Mouse (Mus musculus) layer of hippocampus, adult 9-11 months (tissue): ENCODE results near the gene Armh4.
"Not testable (repeated sequence)": the region's sequence is repeated elsewhere in the genome, so short reads cannot be mapped to it uniquely, and the experiment has no call there.

Source experiments
- DNase-seq: peaks from one replicate; pipeline ENCODE4 v3.0.0; 2022

The Armh4 gene

DNA sequence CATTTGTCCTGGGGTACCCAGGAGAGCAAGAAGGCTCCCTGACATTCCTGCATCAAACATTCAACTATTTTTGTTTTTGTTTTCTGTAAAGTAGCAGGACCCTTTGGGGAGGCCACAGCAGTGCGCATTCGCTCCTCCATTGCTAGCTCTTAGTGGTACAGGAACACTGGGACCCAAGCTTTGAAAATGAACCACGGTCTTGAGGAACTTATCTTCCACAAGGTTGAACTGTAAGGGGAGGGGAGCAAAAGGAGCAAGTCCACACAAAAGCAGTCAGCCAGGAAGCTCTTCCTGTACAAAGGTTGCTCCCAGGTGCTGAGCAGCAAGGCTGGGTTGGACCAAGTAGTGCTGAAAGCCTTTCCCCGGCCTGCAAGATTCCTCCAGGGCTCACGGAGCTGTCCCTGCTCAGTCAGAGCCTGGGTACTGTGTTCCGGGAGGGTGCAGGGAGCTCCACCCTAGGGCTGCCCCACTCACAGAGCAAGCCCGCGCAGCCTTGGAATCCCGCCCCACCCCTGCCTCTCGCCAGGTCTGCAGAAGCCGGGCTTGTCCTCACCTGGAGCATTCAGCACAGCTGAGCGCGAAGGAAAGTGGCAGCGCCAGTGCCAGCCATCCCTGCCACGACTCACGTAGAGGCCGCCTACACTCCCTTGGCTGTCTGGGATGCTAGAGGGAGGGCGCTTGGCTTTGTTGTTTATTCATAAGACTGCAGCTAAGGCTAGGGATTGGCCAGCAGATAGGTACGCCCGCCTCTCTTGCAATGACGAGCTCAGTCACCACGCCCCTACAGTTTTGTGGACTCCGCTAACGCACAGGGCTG, at the start of gene Armh4:
Armh4 (minus strand) TSS at position 669 of the 817 bp plus-strand sequence.
- peak; percentile 87 for DNase-seq

DNA sequence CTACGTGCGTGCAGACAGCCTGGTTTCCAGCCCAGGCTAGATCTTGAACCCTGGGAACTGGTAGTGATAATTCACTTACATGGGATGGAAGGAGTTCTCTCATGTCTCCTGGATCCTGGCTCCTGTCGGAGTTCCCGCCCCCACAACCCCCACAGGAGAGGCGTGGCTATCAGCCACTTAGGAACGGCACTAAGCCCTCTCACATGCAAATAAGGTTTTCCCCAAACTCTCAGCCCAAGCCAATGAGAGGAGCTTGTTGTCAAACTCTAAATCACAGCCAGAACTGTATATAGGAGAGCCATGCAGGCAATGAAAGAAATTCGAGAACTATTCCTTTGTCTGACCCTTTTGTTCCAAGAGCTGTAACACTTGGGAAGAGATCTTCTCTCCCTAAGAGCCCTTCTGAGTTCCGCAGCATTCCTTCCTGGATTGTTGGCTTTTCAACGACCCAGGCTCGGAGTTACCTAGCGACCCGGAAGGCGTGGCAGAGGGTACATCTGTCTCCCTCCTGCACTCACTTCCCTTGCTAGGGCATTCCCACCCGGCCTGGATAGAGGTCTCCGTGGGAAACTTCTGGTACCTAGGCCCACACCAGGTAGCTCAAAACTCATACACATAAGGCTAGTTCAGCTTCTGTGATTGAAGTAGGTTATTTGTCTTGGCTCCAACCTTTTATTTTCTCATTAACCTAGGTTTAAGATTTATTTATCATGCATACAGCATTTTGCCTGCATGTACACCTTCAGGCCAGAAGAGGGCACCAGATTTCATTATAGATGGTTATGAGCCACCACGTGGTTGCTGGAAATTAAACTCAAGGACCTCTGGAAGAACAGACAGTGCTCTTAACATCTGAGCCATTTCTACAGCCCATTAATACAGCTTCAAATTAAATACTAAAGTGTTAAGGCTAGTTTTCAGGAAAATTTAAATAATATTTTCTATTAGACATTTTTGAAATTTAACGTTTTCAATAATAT, 46.3 kb upstream of the Armh4 start:
- no peak for DNase-seq

DNA sequence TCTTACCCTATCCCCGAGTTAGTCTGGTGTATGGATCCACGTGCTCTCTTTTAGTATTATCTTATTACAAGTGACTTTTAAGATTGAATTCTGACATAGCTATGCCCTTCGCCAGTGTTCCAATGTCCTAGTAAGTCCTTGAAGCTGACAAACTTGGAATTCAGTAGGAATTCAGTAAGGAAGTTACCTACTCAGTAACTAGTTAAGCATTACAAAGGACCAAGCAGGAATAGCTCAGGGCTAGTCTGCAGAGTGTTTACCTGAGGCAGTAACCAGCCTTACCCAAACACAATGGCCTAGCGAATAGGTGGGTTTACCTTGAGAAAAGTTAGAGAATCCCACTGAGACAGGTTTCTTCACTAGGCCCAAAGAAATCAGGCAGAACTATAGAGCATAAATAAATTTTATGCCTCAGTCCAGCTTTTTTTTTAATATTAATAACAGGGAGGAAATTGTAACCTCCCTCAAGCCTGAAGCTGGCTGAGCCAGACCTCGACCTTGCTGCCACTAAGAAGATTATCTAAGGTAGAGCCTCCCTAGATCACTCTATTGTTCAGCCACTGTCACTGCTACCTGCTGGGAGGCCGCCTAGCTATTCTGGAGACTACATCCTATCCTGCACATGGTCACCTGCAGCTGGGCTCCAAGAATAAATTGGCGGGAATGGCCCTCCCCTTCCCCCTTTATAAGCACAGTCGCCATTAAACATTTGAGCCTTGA, 36.7 kb upstream of the Armh4 start:
- not testable (repeated sequence) for DNase-seq

DNA sequence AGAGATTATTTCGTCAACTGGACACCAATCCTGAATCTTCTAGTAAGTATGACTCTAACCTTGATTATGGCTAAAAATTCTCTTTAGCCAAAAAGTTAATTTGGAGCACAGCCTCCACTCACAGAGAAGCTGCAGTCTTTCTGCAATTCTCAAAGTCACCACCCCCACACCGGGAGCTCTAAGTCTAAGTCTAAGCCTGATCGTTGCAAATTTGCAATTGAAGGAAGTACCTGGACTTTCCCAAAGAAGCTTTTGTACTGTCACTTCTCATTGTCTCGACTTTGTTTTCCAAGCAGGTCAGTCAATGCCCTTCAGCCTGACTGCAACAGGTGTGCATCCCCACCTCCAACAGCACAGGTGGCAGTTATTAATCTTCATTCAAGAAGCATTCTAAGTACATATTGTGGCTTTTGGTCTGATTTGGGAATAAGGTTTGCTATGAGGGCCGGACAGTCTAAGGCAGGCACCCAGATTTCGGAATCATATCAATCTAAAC, 35.6 kb upstream of the Armh4 start:
- not testable (repeated sequence) for DNase-seq

DNA sequence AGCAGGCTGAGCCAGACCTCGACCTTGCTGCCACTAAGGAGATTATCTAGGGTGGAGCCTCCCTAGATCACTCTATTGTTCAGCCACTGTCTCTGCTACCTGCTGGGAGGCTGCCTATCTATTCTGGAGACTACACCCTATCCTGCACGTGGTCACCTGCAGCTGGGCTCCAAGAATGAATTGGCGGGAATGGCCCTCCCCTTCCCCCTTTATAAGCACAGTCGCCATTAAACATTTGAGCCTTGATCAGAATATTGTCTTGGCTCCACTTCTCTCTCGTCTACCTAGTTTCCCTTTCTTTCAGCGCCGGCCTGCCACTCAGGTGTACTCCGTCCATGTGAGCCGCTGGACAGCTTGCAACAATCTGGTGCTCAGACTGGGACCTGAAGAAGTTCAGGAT, 29.8 kb upstream of the Armh4 start:
- not testable (repeated sequence) for DNase-seq

DNA sequence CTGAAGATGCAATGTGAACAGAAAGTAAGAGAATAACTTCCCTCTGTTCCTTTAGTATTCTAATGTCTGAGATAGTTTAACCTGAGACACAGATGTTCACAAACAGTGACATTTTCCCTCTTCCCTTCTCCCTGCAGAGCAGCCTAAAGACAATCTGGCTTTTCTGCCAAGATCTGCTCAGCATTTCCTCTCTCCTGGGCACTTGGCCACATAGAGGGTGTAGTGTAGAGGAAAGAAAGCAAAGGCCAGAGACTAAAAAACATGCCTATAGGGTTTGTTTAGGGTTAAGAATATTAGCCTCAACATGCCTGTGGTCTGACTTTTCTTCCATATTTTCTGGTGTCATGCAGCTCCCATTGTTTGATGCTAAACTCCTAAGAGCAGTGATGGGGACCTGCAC, 21.9 kb upstream of the Armh4 start:
- DNase-seq, result not testable (repeated sequence)

DNA sequence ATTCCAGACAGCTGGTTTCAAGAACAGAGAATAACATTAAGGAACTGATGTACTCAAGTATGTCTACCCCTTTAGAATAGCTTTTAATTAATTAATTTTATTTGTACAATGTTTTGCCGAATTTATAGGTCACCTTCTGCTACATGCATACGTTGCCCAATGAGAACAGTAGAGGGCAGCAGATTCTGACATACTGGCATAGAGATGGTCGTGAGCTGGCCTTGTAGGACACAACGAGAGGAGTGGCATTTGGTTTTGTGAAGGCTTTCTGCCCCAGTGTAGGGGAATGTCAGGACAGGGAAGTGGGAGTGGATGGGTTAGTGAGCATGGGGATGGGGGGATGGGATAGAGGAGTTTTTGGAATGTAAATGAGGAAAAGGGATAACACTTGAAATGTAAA, 18.3 kb upstream of the Armh4 start:
- DNase-seq, result peak; percentile 15

DNA sequence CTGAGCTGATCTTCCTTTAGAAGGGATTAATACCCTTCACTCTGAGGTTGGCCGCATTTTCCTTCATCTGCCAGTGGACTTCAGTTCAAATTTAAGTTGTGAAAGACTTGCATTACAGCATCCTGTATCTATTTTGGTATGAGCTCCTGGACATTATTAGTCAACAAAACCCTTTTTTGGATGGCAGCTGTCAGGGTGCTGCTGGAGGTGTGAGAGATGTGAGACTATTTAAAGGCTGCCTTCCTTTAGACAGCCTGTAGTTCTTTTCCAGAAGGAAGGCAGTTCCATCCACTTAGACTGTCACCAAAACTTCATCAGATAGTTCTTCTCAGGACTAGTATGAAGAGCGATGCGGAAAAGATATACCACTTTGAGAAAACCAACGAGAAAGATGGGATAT, 10.8 kb upstream of the Armh4 start:
- no peak for DNase-seq

DNA sequence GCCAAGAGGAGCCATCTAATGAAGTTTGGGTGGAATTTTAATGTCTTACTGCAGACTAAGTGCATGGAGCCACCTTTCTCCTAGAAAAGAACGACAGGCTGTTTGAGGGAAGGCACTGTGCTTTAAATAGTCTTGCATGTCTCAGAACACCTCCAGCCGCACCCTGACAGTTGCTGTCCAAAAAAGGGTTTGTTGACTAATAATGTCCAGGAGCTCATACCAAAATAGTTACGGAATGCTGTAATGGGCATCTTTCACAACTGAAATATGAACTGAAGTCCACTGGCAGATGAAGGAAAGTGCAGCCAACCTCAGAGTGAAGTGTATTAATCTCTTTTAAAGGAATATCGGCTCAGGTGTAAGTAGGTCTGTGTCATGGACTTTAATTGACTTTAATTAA, 7.4 kb upstream of the Armh4 start:
- no peak for DNase-seq

DNA sequence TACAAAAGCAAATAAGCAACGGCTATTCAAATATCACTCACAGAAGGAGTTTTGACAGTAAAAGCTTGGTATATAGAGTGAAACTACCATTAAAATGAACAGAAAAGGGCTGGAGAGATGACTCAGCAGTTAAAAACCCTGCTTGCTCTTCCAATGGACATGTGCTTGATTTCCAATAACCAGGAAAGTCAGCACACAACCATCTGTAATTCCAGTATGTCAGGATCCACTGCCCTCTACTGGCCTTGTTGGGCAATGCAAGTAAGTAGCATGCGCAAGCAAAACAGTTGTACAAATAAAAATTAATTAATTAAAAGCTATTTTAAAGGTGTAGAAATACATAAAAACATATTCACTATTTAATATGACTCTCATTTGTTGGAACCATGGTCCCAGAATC, 2.6 kb upstream of the Armh4 start:
- DNase-seq, result peak; percentile 50

DNA sequence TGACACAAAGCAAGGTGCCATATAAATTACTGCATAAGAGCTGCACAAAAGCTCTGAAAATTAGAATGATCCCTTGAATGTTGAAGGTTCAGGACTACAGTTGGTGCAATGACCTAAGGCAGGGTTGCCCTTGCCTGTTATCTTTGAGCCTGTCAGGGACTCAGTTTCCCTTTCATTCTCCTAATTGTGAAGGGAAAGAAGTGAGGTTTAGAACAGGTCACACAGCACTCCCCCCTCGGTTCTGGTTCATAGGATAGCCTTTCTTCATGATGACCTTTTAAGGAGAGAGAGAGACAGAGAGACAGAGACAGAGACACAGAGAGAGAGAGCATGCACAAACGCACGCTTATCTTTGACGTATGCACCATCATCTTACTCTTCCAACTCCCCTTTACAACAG, 683 bp upstream of the Armh4 start:
- no peak for DNase-seq

DNA sequence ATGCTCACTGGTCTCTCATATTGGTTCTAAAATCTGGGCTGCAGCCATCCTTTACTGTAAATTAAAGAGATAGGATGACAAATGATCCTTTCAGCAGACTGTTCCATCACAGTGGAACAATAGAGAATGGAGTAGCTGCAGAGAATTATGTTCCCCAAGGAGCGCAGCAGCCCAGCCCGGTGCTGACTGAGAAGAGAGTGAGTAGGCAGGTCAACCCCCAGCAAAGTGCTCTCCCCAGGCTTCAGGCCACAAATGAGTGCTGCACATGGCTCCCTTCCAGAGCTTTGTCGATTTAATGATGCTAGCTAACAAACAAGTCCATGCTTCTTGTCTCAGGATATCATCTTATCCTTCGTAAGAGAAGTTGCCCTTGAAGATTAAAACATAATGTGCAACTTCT, 2.8 kb downstream of the Armh4 start:
- DNase-seq, result no peak

DNA sequence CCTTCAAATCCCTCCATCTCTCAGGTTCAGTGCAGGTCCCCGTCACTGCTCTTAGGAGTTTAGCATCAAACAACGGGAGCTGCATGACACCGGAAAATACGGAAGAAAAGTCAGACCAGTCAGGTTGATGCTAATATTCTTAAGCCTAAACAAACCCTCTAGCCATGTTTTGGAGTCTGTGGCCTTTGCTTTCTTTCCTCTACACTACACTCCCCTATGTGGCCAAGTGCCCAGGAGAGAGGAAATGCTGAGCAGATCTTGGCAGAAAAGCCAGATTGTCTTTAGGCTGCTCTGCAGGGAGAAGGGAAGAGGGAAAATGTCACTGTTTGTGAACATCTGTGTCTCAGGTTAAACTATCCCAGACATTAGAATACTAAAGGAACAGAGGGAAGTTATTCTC, 5.6 kb downstream of the Armh4 start:
- DNase-seq, result not testable (repeated sequence)

DNA sequence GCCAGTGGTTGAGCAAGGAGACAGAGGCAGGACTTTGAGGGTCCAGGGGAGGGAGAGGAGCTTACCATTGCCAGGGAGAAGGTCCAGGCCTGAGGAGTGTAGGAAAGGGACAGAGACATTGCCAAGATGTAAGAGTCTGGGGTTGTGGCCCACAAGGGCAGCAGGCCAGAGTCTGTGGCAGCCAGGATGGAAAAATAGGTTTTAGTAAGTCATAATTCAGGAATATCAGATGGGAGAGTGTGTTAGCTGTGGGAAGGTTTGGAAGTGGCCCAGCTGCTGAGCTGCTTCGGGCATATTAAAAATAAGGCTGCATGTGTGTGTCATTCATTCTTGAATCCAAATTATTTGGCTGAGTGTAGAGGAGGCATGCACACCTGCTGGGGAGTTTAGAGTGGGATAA, 11.4 kb downstream of the Armh4 start:
- DNase-seq, result no peak

DNA sequence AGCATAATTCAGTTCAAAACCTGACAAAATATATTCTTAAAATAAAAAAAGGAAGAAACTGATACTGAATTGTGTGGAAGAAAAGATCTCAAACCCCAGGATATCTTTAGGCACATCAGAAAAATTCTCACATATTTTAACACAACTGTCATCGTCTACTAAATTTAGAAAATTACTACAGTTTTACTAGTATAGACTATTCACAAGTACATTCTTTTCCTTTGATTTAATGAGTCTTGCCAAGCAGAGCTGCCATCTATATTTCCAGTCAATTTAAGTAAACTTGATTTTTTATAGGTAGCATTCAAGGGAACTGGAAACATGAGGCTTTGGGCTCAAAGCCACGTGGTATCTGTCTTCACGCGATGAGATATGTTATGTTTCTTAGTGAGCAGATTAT, 16.6 kb downstream of the Armh4 start:
- DNase-seq, result no peak

DNA sequence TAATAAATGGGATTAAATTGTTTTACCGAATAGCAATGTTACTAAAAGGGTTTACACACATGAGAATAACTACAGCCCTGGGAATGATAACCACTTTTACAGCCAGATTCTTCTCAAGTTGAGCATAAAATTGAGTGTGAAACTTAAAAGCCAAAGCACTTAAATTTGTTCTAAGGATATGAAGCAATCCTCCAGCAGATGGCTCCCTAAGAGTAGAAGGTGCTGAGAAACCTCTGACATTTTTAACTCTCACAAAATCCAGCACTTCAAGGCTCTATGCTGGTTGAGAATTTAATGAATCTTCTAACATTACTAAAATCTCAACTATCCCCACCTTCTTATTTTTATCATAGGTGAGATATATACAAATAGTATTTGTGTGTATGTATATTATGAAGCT, 27.3 kb downstream of the Armh4 start:
- no peak for DNase-seq

DNA sequence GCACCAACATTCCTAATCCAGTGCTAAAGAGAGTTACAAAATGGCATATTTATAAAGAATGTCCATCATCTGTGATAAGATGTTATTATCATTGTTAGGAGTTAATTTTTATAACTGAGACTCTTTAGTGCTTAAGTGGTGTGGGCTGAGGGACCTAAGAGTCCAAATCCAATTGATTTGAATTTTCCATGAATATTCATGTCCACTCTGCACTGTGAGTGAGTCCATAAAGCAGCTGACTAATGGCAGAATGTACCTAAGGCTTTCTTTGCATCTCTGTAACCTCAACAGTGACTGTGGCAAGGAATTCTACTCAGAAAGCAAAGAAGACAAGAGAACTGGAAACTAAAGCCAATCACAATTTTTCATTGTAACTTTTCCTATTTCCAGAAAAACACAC, 30.6 kb downstream of the Armh4 start:
- DNase-seq, result no peak

DNA sequence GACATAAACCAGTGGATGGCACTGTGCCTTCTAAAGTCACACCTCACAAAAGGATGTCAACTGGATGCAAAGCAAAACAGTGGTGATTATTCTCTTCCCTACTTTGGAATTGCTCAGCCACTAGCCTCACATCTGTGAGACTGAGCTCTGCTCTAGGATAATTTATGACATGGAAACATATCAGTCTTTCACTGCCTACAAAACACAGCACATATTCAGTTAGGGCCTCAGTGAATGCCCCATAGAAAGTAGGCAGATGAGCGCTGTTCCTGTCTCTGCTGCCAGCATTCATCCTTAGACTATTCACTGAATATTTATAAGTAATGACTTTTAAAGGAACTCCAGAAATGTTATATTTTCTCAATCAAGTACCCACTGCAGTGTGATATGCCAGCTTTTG, 37.3 kb downstream of the Armh4 start:
- DNase-seq, result peak; percentile 18

DNA sequence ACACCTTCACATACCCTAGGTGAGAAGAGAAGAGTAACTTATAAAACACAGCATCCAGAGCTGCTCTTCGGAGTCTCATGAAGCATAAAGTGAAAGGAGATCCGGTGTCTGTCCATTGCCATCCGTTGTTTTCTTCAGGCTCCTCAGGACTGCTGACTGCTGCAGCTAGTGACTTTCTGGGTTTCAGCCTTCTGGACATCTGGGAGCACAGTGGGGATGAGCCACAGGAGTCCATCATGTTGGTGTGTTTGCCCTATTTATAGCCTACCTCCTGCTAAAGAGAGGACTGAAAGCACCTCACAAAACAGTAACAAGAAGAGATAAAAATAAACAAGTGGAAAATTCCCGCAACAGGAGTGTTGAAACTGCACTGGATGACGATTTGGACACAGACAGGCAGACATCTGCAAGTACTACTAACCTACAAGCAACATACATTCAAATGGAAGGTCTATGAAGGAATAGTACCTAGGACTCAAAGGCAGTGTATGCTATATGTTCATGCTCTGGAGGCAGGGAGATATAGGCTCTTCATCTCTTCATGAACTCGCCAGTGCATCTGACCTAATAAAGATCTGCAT, 39.1 kb downstream of the Armh4 start:
- no peak for DNase-seq

DNA sequence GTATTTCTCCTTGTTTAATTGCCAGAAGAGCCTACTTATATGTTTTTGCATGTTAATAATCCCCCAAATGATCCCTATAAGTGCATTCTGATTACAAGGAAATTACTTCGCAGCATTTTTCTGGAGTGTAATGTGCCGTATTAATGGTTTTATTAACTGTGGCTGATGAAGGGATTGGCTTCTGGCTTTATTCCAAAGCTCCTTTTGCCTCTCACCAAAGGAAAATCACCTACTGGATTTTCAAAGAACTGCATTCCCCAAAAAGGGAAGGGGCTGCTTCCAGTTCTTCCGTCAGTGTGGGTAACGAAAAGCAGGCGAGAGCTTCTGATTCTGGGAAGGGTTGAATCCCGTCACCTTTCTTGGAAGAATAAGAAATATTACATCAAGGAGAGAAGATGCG, 43.9 kb downstream of the Armh4 start:
- no peak for DNase-seq

DNA sequence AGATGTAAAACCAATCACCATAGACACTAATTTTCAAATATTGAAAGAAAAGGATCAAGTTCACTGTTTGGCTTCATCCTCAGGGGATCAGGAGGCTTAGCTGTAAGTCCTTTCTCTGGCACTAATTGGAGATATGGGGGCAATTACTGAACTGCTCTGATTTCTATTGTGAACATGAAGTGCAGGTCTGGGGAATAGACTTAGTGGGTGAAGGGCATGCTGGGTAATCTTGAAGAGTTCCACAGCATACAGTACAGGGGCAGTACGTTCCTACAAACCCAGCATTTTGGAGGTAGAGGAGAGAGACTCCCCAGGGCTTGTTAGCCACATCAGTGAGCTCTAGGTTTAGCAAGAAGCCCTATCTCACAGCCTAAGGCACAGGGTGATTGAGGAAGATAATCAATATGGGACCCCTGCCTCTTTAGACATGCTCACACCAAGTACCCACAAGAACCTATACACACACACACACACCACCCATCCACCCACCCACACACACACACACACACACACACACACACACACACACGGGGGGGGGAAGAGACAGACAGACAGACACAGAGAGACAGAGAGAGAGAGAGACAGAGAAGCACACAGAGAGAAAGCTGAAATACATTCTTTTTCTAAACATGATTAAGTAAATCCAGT, 44.6 kb downstream of the Armh4 start:
- DNase-seq, result no peak

DNA sequence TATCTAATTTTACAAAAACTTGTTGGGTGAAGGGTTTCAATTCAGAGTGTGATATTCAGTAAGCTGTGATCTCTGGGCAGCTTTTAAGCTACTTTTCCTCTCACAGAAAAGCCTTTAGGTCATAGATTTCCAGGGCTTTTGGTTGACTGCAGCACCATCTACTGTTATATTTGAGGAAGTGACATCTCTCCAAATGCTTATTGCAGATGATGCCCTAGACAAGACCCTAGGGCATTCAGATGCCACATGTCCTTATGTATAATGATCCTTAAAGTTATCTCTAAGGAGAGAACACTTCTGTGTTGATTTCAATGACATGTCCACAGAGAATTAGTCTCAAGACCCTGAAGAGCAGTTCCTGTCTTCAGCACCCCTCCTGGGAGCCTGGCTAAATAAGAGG, 49.2 kb downstream of the Armh4 start:
- no peak for DNase-seq
